Mouse (Mus musculus) bone marrow macrophage, adult 2 months (primary cell): Measurements from ENCODE around the gene Traf6.

Experiments used
- CTCF ChIP-seq: IDR thresholded peaks from 2 replicates; pipeline ENCODE4 v1.5.1; 2012; ENCODE audit warnings: low read depth, mild to moderate bottlenecking, low read length, moderate library complexity
- POLR2A ChIP-seq: IDR thresholded peaks from 2 replicates; pipeline ENCODE4 v1.6.1; 2012; ENCODE audit warnings: mild to moderate bottlenecking, low read depth, low read length, borderline replicate concordance

GRCm38 (mm10) chr2:101746537-101746936 is 68.3 kb downstream of the Traf6 start:
- TF ChIP-seq POLR2A (no peak), CTCF (no peak)
